Mouse (Mus musculus): ENCODE results near the gene Olfr344.

Gene Olfr344

GRCm38 (mm10) chr2:36566362-36566761, at the start of gene Olfr344:
Gene Olfr344, plus strand, starts transcription at chr2:36566662.
- ATAC-seq (ENCODE audit: low TSS enrichment), result no peak

GRCm38 (mm10) chr2:36524698-36525097, 41.8 kb upstream of the Olfr344 start, which contains the start of gene Olfr342:
Gene Olfr342, plus strand, starts transcription at chr2:36524998.
- ATAC-seq (ENCODE audit: low TSS enrichment), result no peak

- peak; percentile 95 for ATAC-seq (ENCODE audit: low TSS enrichment)
Measured at GRCm38 (mm10) chr2:36565156-36565555, 1.3 kb upstream of the Olfr344 start.

- ATAC-seq (ENCODE audit: low TSS enrichment), result no peak
Measured at GRCm38 (mm10) chr2:36567022-36567421, 560 bp downstream of the Olfr344 start.

GRCm38 (mm10) chr2:36567845-36568244, 1.4 kb downstream of the Olfr344 start:
- ATAC-seq (ENCODE audit: low TSS enrichment), result no peak
